Mouse (Mus musculus) layer of hippocampus, adult 2 months (tissue): ENCODE data around the gene Vsx1. TPM values are rescaled to one million over a fixed set of nuclear protein-coding genes. Genes with fewer than 3 reads are reported as not detected.
A peak's percentile ranks its signal among the peaks of the same experiment; 100 is the strongest.

Experiments
- DNase-seq, 2 experiments: peaks; one replicate each; pipeline ENCODE4 v3.0.0; 2022; ENCODE audit warnings: low spot score in 2 of 2
- H3K27ac ChIP-seq: fragments of 200-600 bp; 2 replicates; pipeline ENCODE4 v1.8.1; 2022
- H3K4me3 ChIP-seq: fragments of 200-600 bp; 2 replicates; pipeline ENCODE4 v1.8.1; 2022; ENCODE audit warnings: mild to moderate bottlenecking
- CTCF ChIP-seq: fragments of 200-600 bp; conservative IDR thresholded peaks from 2 replicates; pipeline ENCODE4 v1.8.1; 2022; ENCODE audit warnings: antibody characterized with exemption, mild to moderate bottlenecking, moderate library complexity
- total RNA-seq, 2 experiments: library from RNA; stranded (reverse); gene quantifications; 2 replicates each; pipeline ENCODE4 v1.2.3; 2021

The Vsx1 gene
- total RNA-seq, 2 experiments from 2014 or later: 0.12 TPM; not detected in 1

- DNase-seq: no peak
- Histone ChIP-seq H3K27ac (no peak overlapping the region), H3K4me3 (no peak overlapping the region)
- TF ChIP-seq CTCF: no peak
Measured at GRCm38 (mm10) chr2:150675525-150675924, 13.6 kb downstream of the Vsx1 start.

DNA sequence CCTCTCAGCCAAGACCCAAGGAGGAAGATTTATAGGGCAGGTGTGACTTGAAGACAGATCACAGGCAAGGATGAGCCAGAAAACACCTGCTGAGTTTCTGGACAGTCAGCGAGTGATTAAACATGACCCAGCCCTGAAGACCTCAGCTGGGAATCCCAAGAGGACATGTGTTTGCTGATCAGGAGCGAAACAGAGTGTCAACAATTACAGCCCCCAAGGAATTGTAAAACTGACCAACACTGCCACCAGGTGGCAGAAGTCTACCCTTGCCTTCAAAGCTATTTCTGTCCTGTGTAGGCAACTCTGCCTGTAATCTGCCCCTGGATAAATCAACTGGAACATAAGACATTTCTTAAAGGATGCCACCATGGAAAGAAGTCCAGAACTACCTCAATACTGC is 14.3 kb downstream of the Vsx1 start:
- no peak overlapping the region for H3K27ac ChIP-seq
- no peak overlapping the region for H3K4me3 ChIP-seq
- DNase-seq: peak; percentile 62 to 72
- TF ChIP-seq CTCF: peak; percentile 86

- no peak for TF ChIP-seq CTCF
- DNase-seq: no peak
- H3K4me3 ChIP-seq: no peak overlapping the region
- peak overlapping the region; percentile 29; the same call in 1 of the 2 replicates for H3K27ac ChIP-seq
Measured at GRCm38 (mm10) chr2:150673929-150674328, 15.2 kb downstream of the Vsx1 start.

GRCm38 (mm10) chr2:150671609-150672290 is 17.4 kb downstream of the Vsx1 start:
- TF ChIP-seq CTCF: no peak
- peak overlapping the region; percentile 53; the same call in 1 of the 2 replicates for H3K27ac ChIP-seq
- H3K4me3 ChIP-seq: no peak overlapping the region
- DNase-seq: no peak

DNA sequence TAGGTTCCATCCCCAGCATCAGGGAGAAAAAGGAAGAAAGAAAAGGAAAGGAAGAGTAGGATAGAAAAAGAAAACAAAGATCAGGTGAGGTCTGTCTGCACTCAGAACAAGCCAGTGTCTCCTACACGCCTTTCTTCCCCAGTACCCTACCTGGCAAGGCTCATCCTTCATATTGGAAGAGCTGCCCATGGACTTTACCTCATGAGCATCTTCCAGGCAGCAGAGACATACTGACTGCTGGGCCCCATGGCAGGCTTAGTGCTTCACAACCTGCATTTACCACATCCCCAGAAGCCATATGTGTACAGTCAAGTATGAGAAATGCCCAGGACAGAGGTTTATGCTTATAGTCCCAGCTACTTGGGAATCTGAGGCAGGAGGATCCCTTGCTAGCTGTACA is 18.2 kb downstream of the Vsx1 start:
- TF ChIP-seq CTCF: no peak
- peak overlapping the region; percentile 53; the same call in 1 of the 2 replicates for H3K27ac ChIP-seq
- no peak overlapping the region for H3K4me3 ChIP-seq
- no peak for DNase-seq

- no peak for TF ChIP-seq CTCF
- H3K4me3 ChIP-seq: no peak overlapping the region
- no peak overlapping the region for H3K27ac ChIP-seq
- DNase-seq: no peak
Measured at GRCm38 (mm10) chr2:150669454-150670045, 19.6 kb downstream of the Vsx1 start.

DNA sequence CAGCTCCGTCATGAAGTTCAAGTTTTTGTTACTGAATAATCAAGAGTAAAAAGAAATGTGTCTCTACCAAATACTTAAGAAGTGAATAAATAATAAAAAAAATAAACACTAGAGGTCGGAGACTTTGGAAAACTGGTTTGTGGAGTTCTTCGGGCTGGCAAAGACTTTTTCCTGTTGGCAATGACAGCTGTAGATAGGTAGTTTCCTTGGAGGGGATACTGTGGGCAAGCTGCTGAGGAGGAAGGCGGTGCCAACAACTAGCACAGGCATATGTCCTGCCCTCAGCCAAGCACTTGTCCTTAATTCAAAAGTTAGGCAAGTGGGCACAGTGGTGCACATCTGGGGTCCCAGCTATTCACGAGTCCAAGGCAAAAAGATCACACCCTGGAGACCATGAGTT is 20.2 kb downstream of the Vsx1 start:
- Histone ChIP-seq H3K4me3 (no peak overlapping the region), H3K27ac (no peak overlapping the region)
- TF ChIP-seq CTCF: no peak
- DNase-seq: no peak

DNA sequence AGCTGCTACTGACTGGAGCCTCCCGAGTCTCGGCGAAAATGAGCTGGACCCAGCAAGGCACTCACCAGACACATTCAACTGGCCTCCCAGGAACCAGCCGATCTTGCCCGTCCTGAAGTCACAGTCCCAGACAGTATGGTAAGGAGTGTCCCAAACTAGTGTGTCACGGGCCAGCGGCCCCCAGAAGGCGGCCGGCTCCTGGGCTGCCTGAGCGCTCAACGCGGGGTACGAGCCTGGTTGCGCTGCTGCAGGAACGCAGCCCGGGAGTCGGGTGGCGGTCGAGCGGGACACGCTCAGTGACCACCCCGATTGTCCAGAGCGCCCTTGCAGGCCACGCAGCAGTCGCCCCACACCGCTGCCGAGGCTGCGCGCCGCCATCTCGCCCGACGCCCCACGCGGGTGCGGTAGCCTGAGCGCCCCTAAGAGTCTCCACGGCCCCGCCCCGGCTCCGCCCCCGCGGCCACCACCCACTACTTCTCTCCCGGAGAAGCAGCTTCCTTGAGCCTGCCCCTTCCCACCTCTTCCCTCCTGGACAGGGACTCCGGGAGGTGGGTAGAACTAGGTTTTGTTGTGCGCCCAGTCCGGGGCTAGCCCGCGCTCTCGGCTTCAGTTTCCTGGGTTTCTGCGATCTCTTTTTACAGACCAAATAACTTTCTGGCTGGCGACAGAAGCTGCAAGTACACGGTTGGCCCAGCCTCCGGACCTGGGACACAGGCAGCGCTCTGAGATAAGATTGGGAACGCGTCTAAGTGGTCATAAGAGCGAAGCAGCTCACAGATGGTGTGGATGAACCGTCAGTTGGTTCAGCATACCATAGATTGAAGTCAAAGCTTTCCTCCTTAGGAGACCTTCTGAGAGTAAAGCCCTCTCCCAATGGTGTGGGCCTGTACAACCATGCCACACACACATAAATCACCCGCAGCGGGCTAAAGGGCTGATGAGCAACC is 21.1 kb downstream of the Vsx1 start, which contains the start of gene Acss1:
Gene Acss1 (minus strand): TSS at position 681 of the 947 bp plus-strand sequence.
- DNase-seq: peak; percentile 65 to 66
- TF ChIP-seq CTCF: no peak
- Histone ChIP-seq H3K4me3 (peak within 1 kb of the TSS; percentile 79), H3K27ac (peak within 1 kb of the TSS; percentile 94)

DNA sequence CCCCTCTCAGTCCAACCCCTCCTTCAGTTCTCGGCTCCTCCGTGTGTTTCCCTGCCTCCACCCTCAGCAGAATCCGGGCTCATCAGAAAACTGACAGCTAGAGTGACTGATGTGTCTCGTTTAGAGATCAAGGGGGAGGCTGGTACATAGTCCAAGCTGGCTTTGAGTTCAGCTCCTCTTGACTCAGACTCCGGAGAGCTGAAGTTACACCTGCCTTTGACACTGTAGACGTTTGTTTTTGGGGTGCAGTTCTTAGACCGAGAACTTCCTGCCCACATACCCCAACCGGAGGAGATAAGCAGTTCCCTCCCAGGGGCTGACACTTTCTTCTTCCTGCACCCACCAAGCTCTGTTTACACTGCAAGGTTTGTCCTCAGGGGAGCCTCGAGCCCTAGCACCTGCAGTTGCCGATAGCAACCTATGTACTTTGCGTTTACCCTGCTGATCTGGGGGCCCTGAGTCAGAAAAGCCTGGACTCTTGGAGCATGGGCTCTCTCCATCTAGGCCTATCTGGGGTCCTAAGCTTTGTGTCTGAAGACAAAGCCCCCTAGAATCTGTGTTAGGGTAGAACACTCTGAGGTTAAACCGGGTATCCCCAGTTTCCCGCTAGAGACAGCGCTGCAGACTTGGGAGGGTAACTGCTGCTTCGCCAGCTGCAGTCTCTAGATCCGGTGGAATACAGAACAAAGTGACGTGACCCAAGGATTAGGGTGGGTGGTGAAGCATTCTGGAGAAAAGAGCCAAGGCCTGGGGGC is 21.9 kb downstream of the Vsx1 start:
- no peak for TF ChIP-seq CTCF
- DNase-seq: no peak
- H3K27ac ChIP-seq: peak overlapping the region; percentile 94
- peak overlapping the region; percentile 79 for H3K4me3 ChIP-seq

GRCm38 (mm10) chr2:150666723-150667064 is 22.5 kb downstream of the Vsx1 start:
- DNase-seq: no peak
- TF ChIP-seq CTCF: no peak
- Histone ChIP-seq H3K27ac (peak overlapping the region; percentile 94), H3K4me3 (peak overlapping the region; percentile 79)

GRCm38 (mm10) chr2:150665534-150666451 is 23.4 kb downstream of the Vsx1 start:
- H3K27ac ChIP-seq: peak overlapping the region; percentile 78
- no peak for TF ChIP-seq CTCF
- H3K4me3 ChIP-seq: peak overlapping the region; percentile 22
- DNase-seq: no peak

DNA sequence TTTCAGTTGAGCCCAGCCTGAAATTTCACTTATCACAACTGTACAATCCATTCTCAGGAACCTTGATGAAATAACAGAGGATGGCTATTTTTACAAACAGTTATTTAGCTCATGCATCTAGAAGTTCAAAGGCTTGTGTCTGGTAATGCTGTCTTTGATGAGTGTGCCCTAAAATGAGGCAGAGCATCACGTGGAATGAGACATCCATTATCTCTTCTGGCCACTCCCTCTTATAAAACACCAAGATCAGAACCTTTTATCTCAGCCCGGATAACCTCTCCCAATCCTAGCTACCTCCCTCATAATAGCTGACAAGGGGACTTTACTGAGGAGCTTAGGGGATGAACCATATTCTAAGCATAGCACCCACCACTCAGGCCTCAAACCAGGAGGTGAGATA is 24.2 kb downstream of the Vsx1 start:
- Histone ChIP-seq H3K4me3 (no peak overlapping the region; the same call in 1 of the 2 replicates), H3K27ac (peak overlapping the region; percentile 78)
- TF ChIP-seq CTCF: no peak
- no peak for DNase-seq
